In genomic region chr9:87077919-87078318, GRCm38 (mm10) we compare ENCODE assay signal across 15 mouse cellular contexts. TPM values are rescaled to one million over a fixed set of nuclear protein-coding genes. Genes with fewer than 3 reads are reported as not detected.
DNase-seq lines count a peak whose midpoint lies in the region; ATAC-seq and TF ChIP-seq lines count a peak whose summit lies in the region.
"Had no signal": no experiment of that assay in that cellular context is flagged by ENCODE, and none has a peak within 500 bp of the region (broad histone marks: within the 10 kb centered on the region; RNA-seq: fewer than 3 reads in every experiment).

No protein-coding gene starts in this region.

- no peaks in the 10 kb centered on the region for H3K36me3 ChIP-seq in heart, embryonic 15.5 days
- H3K36me3 ChIP-seq in midbrain, embryonic 13.5 days: peaks cover 6% of the 10 kb centered on the region
- peaks cover 6% of the 10 kb centered on the region for H3K36me3 ChIP-seq in midbrain, postnatal 0 days (ENCODE audit: insufficient read depth, low read length)
- no peaks in the 10 kb centered on the region for H3K36me3 ChIP-seq in stomach, embryonic 15.5 days
- H3K36me3 ChIP-seq: embryonic facial prominence, embryonic 13.5 days; heart, embryonic 10.5 days had no signal

- H3K4me2 ChIP-seq in heart, embryonic 15.5 days: no peak overlapping the region
- no peak overlapping the region for H3K4me2 ChIP-seq in midbrain, embryonic 13.5 days (replicated peaks)
- no peak overlapping the region for H3K4me2 ChIP-seq in midbrain, postnatal 0 days (ENCODE audit: low read depth, low read length, poor library complexity, severe bottlenecking)
- no peak overlapping the region for H3K4me2 ChIP-seq in stomach, embryonic 15.5 days
- H3K4me2 ChIP-seq: embryonic facial prominence, embryonic 13.5 days; neural tube, embryonic 12.5 days had no signal

- WGBS in heart, embryonic 15.5 days: 35% methylated on average over 2 of the region's 2 CpGs
- 24% methylated on average over 2 of the region's 2 CpGs for WGBS in midbrain, embryonic 13.5 days
- WGBS in midbrain, postnatal 0 days: 35% methylated on average over 2 of the region's 2 CpGs
- WGBS in stomach, embryonic 15.5 days: 17% methylated on average over 2 of the region's 2 CpGs

- no peak for TF ChIP-seq CTCF in midbrain, postnatal 0 days (IDR thresholded peaks at IDR 0.05)

- no peak overlapping the region for H3K9ac ChIP-seq in heart, embryonic 15.5 days
- H3K9ac ChIP-seq in midbrain, embryonic 13.5 days (replicated peaks): no peak overlapping the region
- no peak overlapping the region for H3K9ac ChIP-seq in midbrain, postnatal 0 days (replicated peaks; ENCODE audit: low read length, poor library complexity, severe bottlenecking)
- H3K9ac ChIP-seq in stomach, embryonic 15.5 days: no peak overlapping the region
- H3K9ac ChIP-seq: embryonic facial prominence, embryonic 13.5 days; neural tube, embryonic 12.5 days had no signal

- intact Hi-C loops in heart, postnatal 25 days (cut with DNase I): no loop called here
- intact Hi-C loops in left cerebral cortex, postnatal 14 days (cut with DNase I): no loop called here

- no peak overlapping the region for H3K4me3 ChIP-seq in heart, embryonic 15.5 days
- no peak overlapping the region for H3K4me3 ChIP-seq in midbrain, embryonic 13.5 days (replicated peaks)
- H3K4me3 ChIP-seq in midbrain, postnatal 0 days (ENCODE audit: low read depth, low read length): no peak overlapping the region
- no peak overlapping the region for H3K4me3 ChIP-seq in stomach, embryonic 15.5 days (replicated peaks)
- H3K4me3 ChIP-seq: embryonic facial prominence, embryonic 13.5 days; heart, embryonic 10.5 days; layer of hippocampus, adult 2 months; neural tube, embryonic 12.5 days had no signal

- ATAC-seq in heart, embryonic 15.5 days (replicated peaks; ENCODE audit: insufficient number of reproducible peaks, insufficient read depth, low FRiP score, low read depth): no peak
- ATAC-seq in midbrain, embryonic 13.5 days: peak; percentile 71
- ATAC-seq in midbrain, postnatal 0 days (ENCODE audit: low FRiP score): no peak
- peak; percentile 39; the same call in 1 of the 2 replicates for ATAC-seq in stomach, embryonic 15.5 days (ENCODE audit: insufficient read depth, low FRiP score, low read depth)
- ATAC-seq: hindbrain, postnatal 0 days had no signal

- peak; percentile 22 for DNase-seq in adrenal gland, adult 2 months
- DNase-seq in adrenal gland, postnatal 25 days: no peak
- no peak for DNase-seq in heart, postnatal 25 days (ENCODE audit: low spot score)
- DNase-seq in midbrain, postnatal 0 days (ENCODE audit: low spot score): no peak
- no peak for DNase-seq in left cerebral cortex, postnatal 14 days (ENCODE audit: low spot score in 2 of 2)
- DNase-seq: adrenal gland, adult 8-10 months; cerebellum, adult 2 months had no signal

- H3K27me3 ChIP-seq in heart, embryonic 15.5 days: no peaks in the 10 kb centered on the region
- H3K27me3 ChIP-seq in midbrain, embryonic 13.5 days: no peaks in the 10 kb centered on the region
- no peaks in the 10 kb centered on the region for H3K27me3 ChIP-seq in midbrain, postnatal 0 days (ENCODE audit: insufficient read depth, low read length)
- H3K27me3 ChIP-seq in stomach, embryonic 15.5 days (replicated peaks): no peaks in the 10 kb centered on the region
- H3K27me3 ChIP-seq: embryonic facial prominence, embryonic 13.5 days; neural tube, embryonic 12.5 days had no signal

- H3K9me3 ChIP-seq in heart, embryonic 15.5 days (replicated peaks): no peaks in the 10 kb centered on the region
- no peaks in the 10 kb centered on the region for H3K9me3 ChIP-seq in midbrain, embryonic 13.5 days
- no peaks in the 10 kb centered on the region for H3K9me3 ChIP-seq in midbrain, postnatal 0 days (ENCODE audit: low read length)
- H3K9me3 ChIP-seq in stomach, embryonic 15.5 days: no peaks in the 10 kb centered on the region
- H3K9me3 ChIP-seq: embryonic facial prominence, embryonic 13.5 days; heart, embryonic 10.5 days; neural tube, embryonic 12.5 days had no signal

- H3K4me1 ChIP-seq in heart, embryonic 15.5 days (replicated peaks): peaks cover 6% of the 10 kb centered on the region
- H3K4me1 ChIP-seq in midbrain, embryonic 13.5 days (replicated peaks): no peaks in the 10 kb centered on the region
- H3K4me1 ChIP-seq in midbrain, postnatal 0 days (ENCODE audit: insufficient read depth, low read length): no peaks in the 10 kb centered on the region
- H3K4me1 ChIP-seq in stomach, embryonic 15.5 days: no peaks in the 10 kb centered on the region
- H3K4me1 ChIP-seq: embryonic facial prominence, embryonic 13.5 days; neural tube, embryonic 12.5 days had no signal

- H3K27ac ChIP-seq in heart, embryonic 15.5 days: peak overlapping the region; percentile 17; the same call in 1 of the 2 replicates
- no peak overlapping the region for H3K27ac ChIP-seq in midbrain, embryonic 13.5 days
- no peak overlapping the region for H3K27ac ChIP-seq in midbrain, postnatal 0 days (ENCODE audit: low read depth, low read length)
- no peak overlapping the region for H3K27ac ChIP-seq in stomach, embryonic 15.5 days
- H3K27ac ChIP-seq: embryonic facial prominence, embryonic 13.5 days; heart, embryonic 10.5 days; hindbrain, postnatal 0 days; layer of hippocampus, adult 2 months; neural tube, embryonic 12.5 days had no signal

RNA-seq across cellular contexts. Expression of gene Cyb5r4, which starts 56.1 kb away (rescaled TPM):
- total RNA-seq in adrenal gland, adult 2 months (2021): 10 to 100 TPM; 37.3 to 42.1 TPM
- polyA plus RNA-seq in adrenal gland, adult 2 months (2012; rRNA removed): 11.2 and 11.5 TPM in 2 replicates
- 44.0 and 53.1 TPM in 2 replicates for total RNA-seq in adrenal gland, postnatal 25 days (2021)
- polyA plus RNA-seq in heart, embryonic 15.5 days (2015; fragmentation: Nextera tagmentation; extraction: Ambion mirVana): 45.0 and 46.6 TPM in 2 replicates
- total RNA-seq in heart, postnatal 25 days (2021): 10 to 100 TPM; 25.6 to 28.7 TPM
- 87.4 and 89.5 TPM in 2 replicates for polyA plus RNA-seq in midbrain, embryonic 13.5 days (2015; fragmentation: Nextera tagmentation; extraction: Ambion mirVana)
- 29.9 and 31.6 TPM in 2 replicates for total RNA-seq in midbrain, postnatal 0 days (2014; rRNA removed)
- 31.0 and 33.0 TPM in 2 replicates for polyA plus RNA-seq in midbrain, postnatal 0 days (2015; fragmentation: Nextera tagmentation; extraction: Ambion mirVana)
- 58.0 and 59.0 TPM in 2 replicates for polyA plus RNA-seq in stomach, embryonic 15.5 days (2015; fragmentation: Nextera tagmentation; extraction: Ambion mirVana)
- 10 to 100 TPM; 28.1 to 34.7 TPM for total RNA-seq in left cerebral cortex, postnatal 14 days (2021)

Comparison
In these comparisons a context has a peak if more than half of its experiments do, and no peak if none do; other contexts are left out.
1. ATAC-seq: peak in midbrain, embryonic 13.5 days (single experiment) and stomach, embryonic 15.5 days (single experiment); none in heart, embryonic 15.5 days (single experiment) and midbrain, postnatal 0 days (single experiment).